Mouse (Mus musculus): Measurements from ENCODE around the gene Fam198a. TPM values are rescaled to one million over a fixed set of nuclear protein-coding genes. Genes with fewer than 3 reads are reported as not detected.

Gene Fam198a
- polyA plus RNA-seq, 1 experiment from 2014 or later, result 0.37 TPM

Other genes starting within 250 kb of the Fam198a start
- 14.9 and 17.8 TPM in 2 replicates for gene Sec22c, start 245.5 kb upstream of the Fam198a start, polyA plus RNA-seq (2016; fragmentation: Nextera tagmentation; extraction: Ambion mirVana)
- 91.0 and 92.4 TPM in 2 replicates for gene Ss18l2, start 240.7 kb upstream of the Fam198a start, polyA plus RNA-seq (2016; fragmentation: Nextera tagmentation; extraction: Ambion mirVana)
- gene Nktr, start 231.8 kb upstream of the Fam198a start, polyA plus RNA-seq (2016; fragmentation: Nextera tagmentation; extraction: Ambion mirVana), result 61.2 and 62.9 TPM in 2 replicates
- 5.3 and 6.4 TPM in 2 replicates for gene Zfp651, start 191.7 kb upstream of the Fam198a start, polyA plus RNA-seq (2016; fragmentation: Nextera tagmentation; extraction: Ambion mirVana)
- gene Klhl40, start 173.4 kb upstream of the Fam198a start, polyA plus RNA-seq (2016; fragmentation: Nextera tagmentation; extraction: Ambion mirVana), result 0.17 and 0.26 TPM in 2 replicates
- gene Hhatl, start 158.5 kb upstream of the Fam198a start, polyA plus RNA-seq (2016; fragmentation: Nextera tagmentation; extraction: Ambion mirVana), result not detected in 2 replicates
- gene Ccdc13, start 111.5 kb upstream of the Fam198a start, polyA plus RNA-seq (2016; fragmentation: Nextera tagmentation; extraction: Ambion mirVana), result 0.83 and 1.2 TPM in 2 replicates
- gene Higd1a, start 92.6 kb upstream of the Fam198a start, polyA plus RNA-seq (2016; fragmentation: Nextera tagmentation; extraction: Ambion mirVana), result 195 and 201 TPM in 2 replicates
- gene Ackr2, start 52.6 kb upstream of the Fam198a start, polyA plus RNA-seq (2016; fragmentation: Nextera tagmentation; extraction: Ambion mirVana), result 0.18 and 0.52 TPM in 2 replicates
- not detected in 2 replicates for gene Cyp8b1, start 34.7 kb upstream of the Fam198a start, polyA plus RNA-seq (2016; fragmentation: Nextera tagmentation; extraction: Ambion mirVana)
- gene Pomgnt2, start 46.1 kb downstream of the Fam198a start, polyA plus RNA-seq (2016; fragmentation: Nextera tagmentation; extraction: Ambion mirVana), result 13.5 and 13.9 TPM in 2 replicates
- 33.2 and 34.8 TPM in 2 replicates for gene Snrk, start 166.3 kb downstream of the Fam198a start, polyA plus RNA-seq (2016; fragmentation: Nextera tagmentation; extraction: Ambion mirVana)